Mouse (Mus musculus) lung, postnatal 0 days (tissue): ENCODE results near the gene Vegfb.

Source experiments
- CTCF ChIP-seq: IDR thresholded peaks from 2 replicates; pipeline ENCODE4 v1.5.1; 2016; ENCODE audit warnings: antibody characterized with exemption, mild to moderate bottlenecking
- EP300 ChIP-seq: IDR thresholded peaks from 2 replicates; pipeline ENCODE4 v1.6.1; 2016; ENCODE audit warnings: antibody characterized with exemption, mild to moderate bottlenecking, control low read depth

GRCm38 (mm10) chr19:6992011-6992858, 4.8 kb upstream of the Vegfb start, which contains the start of gene Dnajc4:
- TF ChIP-seq CTCF (no peak; the same call in 1 of the 2 replicates), EP300 (0 out of 2 replicates have a peak, but pooled peaks have one; percentile 23)
